Mouse (Mus musculus): ENCODE measurements around the gene Wdr24.
"Not testable (repeated sequence)": the region's sequence is repeated elsewhere in the genome, so short reads cannot be mapped to it uniquely, and the experiment has no call there.

Gene Wdr24

GRCm38 (mm10) chr17:25860229-25860628 lies 36.8 kb downstream of the Wdr24 start:
- DNase-seq (ENCODE audit: low spot score in 2 of 2), result no peak

GRCm38 (mm10) chr17:25860832-25861703 lies 37.6 kb downstream of the Wdr24 start, which contains the start of gene Wdr90:
Wdr90 (minus strand) TSS chr17:25861501.
- DNase-seq (ENCODE audit: low spot score in 2 of 2), result peak; percentile 95 to 96

GRCm38 (mm10) chr17:25861704-25862612 lies 38.5 kb downstream of the Wdr24 start:
- no peak for DNase-seq (ENCODE audit: low spot score in 2 of 2)

GRCm38 (mm10) chr17:25863681-25864080 lies 40.3 kb downstream of the Wdr24 start:
- DNase-seq (ENCODE audit: low spot score in 2 of 2), result no peak

GRCm38 (mm10) chr17:25864311-25864710 lies 40.9 kb downstream of the Wdr24 start:
- DNase-seq (ENCODE audit: low spot score in 2 of 2), result no peak

- DNase-seq (ENCODE audit: low spot score in 2 of 2), result peak in 1 of 2 experiments; percentile 33
These were observed 41.9 kb downstream of the Wdr24 start for GRCm38 (mm10) chr17:25865288-25865687.

- DNase-seq (ENCODE audit: low spot score in 2 of 2), result no peak
These were observed 42.7 kb downstream of the Wdr24 start for GRCm38 (mm10) chr17:25866172-25866571.

GRCm38 (mm10) chr17:25867509-25867835 lies 44.0 kb downstream of the Wdr24 start:
- no peak for DNase-seq (ENCODE audit: low spot score in 2 of 2)

- peak in 1 of 2 experiments; percentile 67 for DNase-seq (ENCODE audit: low spot score in 2 of 2)
These were observed 44.6 kb downstream of the Wdr24 start for GRCm38 (mm10) chr17:25867836-25868600.

GRCm38 (mm10) chr17:25868601-25869191 lies 45.3 kb downstream of the Wdr24 start, which contains the start of gene Mcrip2:
Mcrip2 (minus strand) TSS chr17:25868764.
- peak; percentile 87 to 88 for DNase-seq (ENCODE audit: low spot score in 2 of 2)

GRCm38 (mm10) chr17:25869498-25869897 lies 46.1 kb downstream of the Wdr24 start:
- DNase-seq (ENCODE audit: low spot score in 2 of 2), result no peak

- no peak for DNase-seq (ENCODE audit: low spot score in 2 of 2)
These were observed 46.5 kb downstream of the Wdr24 start for GRCm38 (mm10) chr17:25869954-25870353.

- not testable (repeated sequence) for DNase-seq (ENCODE audit: low spot score in 2 of 2)
These were observed 48.1 kb downstream of the Wdr24 start for GRCm38 (mm10) chr17:25871566-25871965.

GRCm38 (mm10) chr17:25872676-25873075 lies 49.2 kb downstream of the Wdr24 start:
- no peak for DNase-seq (ENCODE audit: low spot score in 2 of 2)

GRCm38 (mm10) chr17:25873405-25874147 lies 50.1 kb downstream of the Wdr24 start:
- DNase-seq (ENCODE audit: low spot score in 2 of 2), result no peak

GRCm38 (mm10) chr17:25874148-25874720 lies 50.8 kb downstream of the Wdr24 start:
- DNase-seq (ENCODE audit: low spot score in 2 of 2), result no peak

GRCm38 (mm10) chr17:25874721-25875170 lies 51.3 kb downstream of the Wdr24 start, which contains the start of gene Mettl26:
Mettl26 (plus strand) TSS chr17:25875074.
- peak; percentile 95 to 96 for DNase-seq (ENCODE audit: low spot score in 2 of 2)

GRCm38 (mm10) chr17:25875171-25876136 lies 52.0 kb downstream of the Wdr24 start:
- DNase-seq (ENCODE audit: low spot score in 2 of 2), result peak; percentile 94
